Mouse (Mus musculus): ENCODE results near the gene Emc8. TPM values are rescaled to one million over a fixed set of nuclear protein-coding genes. Genes with fewer than 3 reads are reported as not detected.

The Emc8 gene
- polyA plus RNA-seq, 1 experiment from 2014 or later: 183 TPM

Other genes starting within 250 kb of the Emc8 start
- gene Gins2, start 79.3 kb downstream of the Emc8 start, polyA plus RNA-seq (2016; fragmentation: Nextera tagmentation; extraction: Ambion mirVana): 63.4 and 66.8 TPM in 2 replicates
- 3.5 and 6.7 TPM in 2 replicates for gene 1190005I06Rik, start 20.9 kb downstream of the Emc8 start, polyA plus RNA-seq (2016; fragmentation: Nextera tagmentation; extraction: Ambion mirVana)
- gene Gm27021, start 494 bp downstream of the Emc8 start, polyA plus RNA-seq (2016; fragmentation: Nextera tagmentation; extraction: Ambion mirVana): 0.72 TPM in 1 of 2 replicates, not detected in the other
- 1,676 and 1,716 TPM in 2 replicates for gene Cox4i1, start 351 bp downstream of the Emc8 start, polyA plus RNA-seq (2016; fragmentation: Nextera tagmentation; extraction: Ambion mirVana)
- 4.9 and 5.6 TPM in 2 replicates for gene Irf8, start 67.8 kb upstream of the Emc8 start, polyA plus RNA-seq (2016; fragmentation: Nextera tagmentation; extraction: Ambion mirVana)